22 mouse cellular contexts compared by ENCODE assay signal in the genomic region with DNA sequence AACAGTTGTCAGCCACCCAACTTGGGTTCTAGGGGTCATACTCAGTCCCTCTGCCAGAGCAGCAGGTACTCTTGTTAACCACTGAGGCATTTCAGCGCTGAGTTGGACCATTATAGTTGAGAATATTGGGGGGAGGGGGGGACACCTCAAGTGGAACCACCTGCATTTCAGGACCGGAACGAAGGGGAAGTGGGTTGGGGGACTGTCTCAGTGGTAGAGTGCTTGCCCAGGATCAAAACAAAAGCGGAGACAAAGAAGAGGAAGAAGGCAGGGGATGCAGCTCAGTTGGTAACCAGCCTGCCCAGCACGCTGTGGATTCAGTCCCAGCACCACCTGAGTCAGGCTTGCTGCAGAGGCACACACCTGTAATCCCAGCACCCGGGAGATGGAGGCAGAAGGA. TPM values are rescaled to one million over a fixed set of nuclear protein-coding genes. Genes with fewer than 3 reads are reported as not detected.
DNase-seq lines count a peak whose midpoint lies in the region; ATAC-seq and TF ChIP-seq lines count a peak whose summit lies in the region.
"Had no signal": no experiment of that assay in that cellular context is flagged by ENCODE, and none has a peak within 500 bp of the region (broad histone marks: within the 10 kb centered on the region; RNA-seq: fewer than 3 reads in every experiment).

No protein-coding gene starts in this region.

- DNase-seq in liver, postnatal 0 days = no peak
- DNase-seq in T-cell, adult 2 months (ENCODE audit: low spot score) = peak; percentile 17
- peak; percentile 55 to 70 for DNase-seq in thymus, postnatal 36 days
- no peak for DNase-seq in cerebellum, postnatal 36 days
- no peak for DNase-seq in gastrocnemius, adult 2 months
- no peak for DNase-seq in gastrocnemius, postnatal 36 days
- DNase-seq: cerebellum, postnatal 10 days; forebrain, postnatal 0 days; gastrocnemius, postnatal 14 days; heart, postnatal 4 days; right cerebral cortex, adult 18-20 months had no signal

- intact Hi-C loops in gastrocnemius, adult 2 months (cut with DNase I) = no loop called here
- intact Hi-C loops in gastrocnemius, postnatal 36 days (cut with DNase I) = loop anchor here (5.0 kb wide), 1 partner anchor 33 kb away; no protein-coding TSS in a partner anchor

- no peaks in the 10 kb centered on the region for H3K9me3 ChIP-seq in liver, postnatal 0 days (ENCODE audit: low read length)
- no peaks in the 10 kb centered on the region for H3K9me3 ChIP-seq in liver, embryonic 12.5 days (replicated peaks)
- H3K9me3 ChIP-seq: heart, embryonic 12.5 days; intestine, embryonic 15.5 days; limb, embryonic 15.5 days; lung, embryonic 15.5 days; midbrain, embryonic 10.5 days had no signal

- ATAC-seq in liver, postnatal 0 days = no peak
- ATAC-seq in liver, embryonic 12.5 days = no peak
- ATAC-seq in neutrophil, adult 5-6 weeks (ENCODE audit: extremely low read depth, insufficient number of reproducible peaks, low FRiP score, poor library complexity, severe bottlenecking) = peak; percentile 83
- ATAC-seq: activated CD4-positive, CD25-positive, alpha-beta regulatory T cell, adult 4 months; forebrain, postnatal 0 days; intestine, embryonic 15.5 days had no signal

- H3K27ac ChIP-seq in liver, postnatal 0 days (ENCODE audit: low read depth) = 0 out of 2 replicates have a peak overlapping the region, but pooled peaks have one; percentile 12
- no peak overlapping the region for H3K27ac ChIP-seq in liver, embryonic 12.5 days
- no peak overlapping the region for H3K27ac ChIP-seq in gastrocnemius, adult 2 months
- H3K27ac ChIP-seq: intestine, embryonic 15.5 days; kidney, postnatal 0 days; layer of hippocampus, adult 2 months; limb, embryonic 15.5 days; lung, embryonic 15.5 days; midbrain, embryonic 10.5 days had no signal

- H3K36me3 ChIP-seq in liver, postnatal 0 days (replicated peaks; ENCODE audit: insufficient read depth, low read length) = no peaks in the 10 kb centered on the region
- no peaks in the 10 kb centered on the region for H3K36me3 ChIP-seq in liver, embryonic 12.5 days
- H3K36me3 ChIP-seq: heart, embryonic 12.5 days; intestine, embryonic 15.5 days; limb, embryonic 15.5 days; lung, embryonic 15.5 days; midbrain, embryonic 10.5 days had no signal

- H3K4me2 ChIP-seq in liver, postnatal 0 days (ENCODE audit: low read depth, low read length) = no peak overlapping the region
- H3K4me2 ChIP-seq in liver, embryonic 12.5 days = no peak overlapping the region
- H3K4me2 ChIP-seq: heart, embryonic 12.5 days; intestine, embryonic 15.5 days; limb, embryonic 15.5 days; lung, embryonic 15.5 days had no signal

- no peak overlapping the region for H3K4me3 ChIP-seq in liver, postnatal 0 days (ENCODE audit: low read depth, low read length)
- no peak overlapping the region for H3K4me3 ChIP-seq in liver, embryonic 12.5 days
- H3K4me3 ChIP-seq in gastrocnemius, adult 2 months = no peak overlapping the region
- H3K4me3 ChIP-seq: heart, embryonic 12.5 days; intestine, embryonic 15.5 days; layer of hippocampus, adult 2 months; limb, embryonic 15.5 days; lung, embryonic 15.5 days; midbrain, embryonic 10.5 days; myocyte had no signal

- no peaks in the 10 kb centered on the region for H3K27me3 ChIP-seq in liver, postnatal 0 days (ENCODE audit: insufficient read depth, low read length)
- H3K27me3 ChIP-seq in liver, embryonic 12.5 days (replicated peaks) = no peaks in the 10 kb centered on the region
- H3K27me3 ChIP-seq: heart, embryonic 12.5 days; intestine, embryonic 15.5 days; limb, embryonic 15.5 days; lung, embryonic 15.5 days had no signal

- no peak for TF ChIP-seq EP300 in liver, postnatal 0 days (IDR thresholded peaks at IDR 0.05; ENCODE audit: low read depth)

- no peak overlapping the region for H3K9ac ChIP-seq in liver, postnatal 0 days (replicated peaks)
- no peak overlapping the region for H3K9ac ChIP-seq in liver, embryonic 12.5 days
- H3K9ac ChIP-seq: forebrain, postnatal 0 days; heart, embryonic 12.5 days; intestine, embryonic 15.5 days; limb, embryonic 15.5 days; lung, embryonic 15.5 days had no signal

- WGBS in liver, postnatal 0 days (ENCODE audit: insufficient replicate concordance) = 22% methylated on average over 6 of the region's 6 CpGs
- 15% methylated on average over 6 of the region's 6 CpGs for WGBS in liver, embryonic 12.5 days (ENCODE audit: insufficient replicate concordance)

- TF ChIP-seq CTCF in liver, postnatal 0 days (IDR thresholded peaks at IDR 0.05; ENCODE audit: low read depth) = no peak
- no peak for TF ChIP-seq CTCF in gastrocnemius, adult 2 months (IDR thresholded peaks at IDR 0.05)

- no peaks in the 10 kb centered on the region for H3K4me1 ChIP-seq in liver, postnatal 0 days (ENCODE audit: insufficient read depth)
- peaks cover 6% of the 10 kb centered on the region for H3K4me1 ChIP-seq in liver, embryonic 12.5 days
- H3K4me1 ChIP-seq: heart, embryonic 12.5 days; intestine, embryonic 15.5 days; limb, embryonic 15.5 days; lung, embryonic 15.5 days; midbrain, embryonic 10.5 days had no signal

RNA-seq across cellular contexts. Expression of a gene that starts 8.8 kb away (rescaled TPM):
- 7.3 and 8.3 TPM in 2 replicates for polyA plus RNA-seq in liver, postnatal 0 days (2015; fragmentation: Nextera tagmentation; extraction: Ambion mirVana)
- 12.6 and 12.7 TPM in 2 replicates for polyA plus RNA-seq in liver, embryonic 12.5 days (2016; fragmentation: Nextera tagmentation; extraction: Ambion mirVana)
- 143 and 150 TPM in 2 replicates for total RNA-seq in neutrophil, adult 5-6 weeks (2017)
- total RNA-seq in gastrocnemius, adult 2 months (2021) = 10 to 100 TPM; 22.4 to 24.2 TPM
- 10 to 100 TPM; 15.9 to 18.0 TPM for total RNA-seq in gastrocnemius, postnatal 36 days (2021)

RNA-seq across cellular contexts. Expression of a gene that starts 48.4 kb away (rescaled TPM):
- 10.7 and 11.7 TPM in 2 replicates for polyA plus RNA-seq in liver, postnatal 0 days (2015; fragmentation: Nextera tagmentation; extraction: Ambion mirVana)
- 43.2 and 46.2 TPM in 2 replicates for polyA plus RNA-seq in liver, embryonic 12.5 days (2016; fragmentation: Nextera tagmentation; extraction: Ambion mirVana)
- total RNA-seq in neutrophil, adult 5-6 weeks (2017) = 21.3 and 25.3 TPM in 2 replicates
- total RNA-seq in gastrocnemius, adult 2 months (2021) = 10 to 100 TPM; 13.6 to 15.4 TPM
- 10 to 100 TPM in 1 of 2 experiments, 1 to 10 TPM in 1; 9.3 to 12.8 TPM for total RNA-seq in gastrocnemius, postnatal 36 days (2021)

Comparison
In these comparisons a context has a peak if more than half of its experiments do, and no peak if none do; other contexts are left out.
1. DNase-seq: peak in T-cell, adult 2 months (single experiment) and thymus, postnatal 36 days (2 of 2); none in liver, postnatal 0 days (single experiment), cerebellum, postnatal 36 days (0 of 2), gastrocnemius, adult 2 months (single experiment) and gastrocnemius, postnatal 36 days (0 of 2).